Mouse (Mus musculus): ENCODE results near the gene Bod1. TPM values are rescaled to one million over a fixed set of nuclear protein-coding genes. Genes with fewer than 3 reads are reported as not detected.

The Bod1 gene
- total RNA-seq, 2 experiments from 2014 or later, result 131 to 146 TPM

DNA sequence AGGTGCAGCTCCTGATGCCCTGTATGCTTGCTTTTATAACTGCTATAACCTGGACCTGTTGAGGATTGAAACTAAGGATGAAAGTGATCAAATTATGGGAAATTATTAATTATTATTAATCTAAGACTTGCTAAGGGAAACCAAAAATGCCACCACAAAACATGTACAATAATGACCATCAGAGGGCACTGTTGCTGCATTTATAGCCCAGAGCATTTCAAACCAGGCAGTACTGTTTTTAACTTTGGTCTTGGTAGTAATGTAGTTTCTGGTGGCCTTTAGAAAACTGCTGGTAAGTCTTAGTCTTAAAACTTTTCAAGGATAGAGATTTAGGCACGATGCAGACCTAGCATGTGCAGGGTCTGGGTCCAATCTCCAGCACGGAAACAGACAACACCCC, 3.7 kb upstream of the Bod1 start:
- DNase-seq, result no peak
- intact Hi-C loops (cut with DNase I), result loop anchor here (2.0 to 10.0 kb wide), 3 partner anchors 197 to 489 kb away; partner anchors contain the start of gene Cpeb4

DNA sequence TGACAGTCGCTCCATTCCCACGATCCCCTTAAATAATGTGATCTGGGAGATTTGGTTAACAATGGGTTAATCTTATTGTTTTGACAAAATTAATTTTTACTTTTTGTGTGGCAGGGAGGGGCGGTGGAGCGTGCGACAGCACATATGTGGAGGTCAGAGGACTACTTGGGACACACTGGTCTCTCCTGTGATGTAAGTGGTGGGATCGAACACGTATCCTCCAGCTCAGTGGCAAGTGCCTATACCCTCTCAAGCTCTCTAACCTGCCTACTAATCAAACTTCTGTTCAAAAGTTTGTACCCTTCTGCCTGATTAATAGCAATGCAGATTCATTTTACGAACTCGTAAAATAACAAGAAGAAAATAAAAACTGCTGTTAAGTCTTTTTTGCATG, 482 bp upstream of the Bod1 start:
- intact Hi-C loops (cut with DNase I), result loop anchor here (10.0 kb wide), 1 partner anchor 493 kb away; no protein-coding TSS in a partner anchor
- no peak for DNase-seq

- intact Hi-C loops (cut with DNase I), result loop anchor here (10.0 kb wide), 1 partner anchor 494 kb away; no protein-coding TSS in a partner anchor
These were observed 1.2 kb downstream of the Bod1 start for GRCm38 (mm10) chr11:31670468-31670921.

GRCm38 (mm10) chr11:31669172-31669869, 2.4 kb downstream of the Bod1 start:
- no peak for DNase-seq
- intact Hi-C loops (cut with DNase I), result no loop called here

More at GRCm38 (mm10) chr11:31670468-31670921, 1.2 kb downstream of the Bod1 start:
- no peak for DNase-seq

- DNase-seq, result no peak
- intact Hi-C loops (cut with DNase I), result no loop called here
These were observed 7.5 kb downstream of the Bod1 start for GRCm38 (mm10) chr11:31664186-31664585.

DNA sequence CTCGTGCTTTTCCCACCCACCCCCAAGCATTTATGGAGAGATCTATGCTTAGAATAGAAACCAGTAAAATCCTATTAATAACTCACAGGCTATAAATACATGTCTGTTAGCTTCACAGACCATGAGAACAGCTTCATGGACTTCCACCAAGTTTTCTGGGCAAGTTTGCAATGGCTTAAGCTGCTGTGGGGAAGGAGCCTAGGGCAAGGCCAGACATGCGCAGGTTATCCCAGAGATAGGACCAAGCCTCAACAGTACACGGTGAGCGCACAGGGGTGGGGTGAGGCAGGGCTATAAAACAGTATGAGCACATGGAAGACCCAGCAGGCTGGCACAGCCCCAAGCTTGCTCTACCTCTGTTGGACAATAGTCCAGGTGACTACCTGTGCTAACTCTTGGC, 8.2 kb downstream of the Bod1 start:
- peak; percentile 14 to 37 for DNase-seq
- intact Hi-C loops (cut with DNase I), result no loop called here

DNA sequence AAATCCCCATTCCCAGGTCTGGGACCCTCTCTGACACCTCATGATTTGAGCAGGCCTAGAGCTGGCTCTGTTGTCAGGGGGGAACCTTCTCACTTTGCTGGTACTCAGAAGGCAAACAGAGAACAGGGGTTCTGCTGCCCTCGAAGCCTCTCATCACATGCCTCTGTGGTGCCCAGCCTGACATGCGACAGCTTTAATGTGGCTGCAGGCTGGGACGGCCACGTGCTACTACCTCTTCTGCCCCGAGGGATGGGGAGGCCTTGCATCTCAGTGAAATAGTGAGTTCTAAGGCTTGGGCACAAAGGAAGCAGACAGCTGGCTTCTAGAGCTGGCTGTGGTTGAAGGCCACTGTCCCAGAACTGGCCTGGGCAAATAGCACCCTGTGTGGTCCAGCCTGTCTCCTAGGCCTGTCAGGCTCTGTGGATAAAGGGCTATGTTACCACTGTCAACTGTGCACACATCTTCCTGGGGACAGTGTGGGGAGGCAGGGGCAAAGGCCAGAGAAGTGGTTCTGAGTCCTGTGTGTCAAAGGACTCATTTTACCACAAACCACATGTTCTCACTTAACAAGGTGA, 8.7 kb downstream of the Bod1 start:
- DNase-seq, result peak in 1 of 2 experiments; percentile 30
- intact Hi-C loops (cut with DNase I), result no loop called here

GRCm38 (mm10) chr11:31662214-31662613, 9.5 kb downstream of the Bod1 start:
- intact Hi-C loops (cut with DNase I), result no loop called here
- DNase-seq, result no peak

DNA sequence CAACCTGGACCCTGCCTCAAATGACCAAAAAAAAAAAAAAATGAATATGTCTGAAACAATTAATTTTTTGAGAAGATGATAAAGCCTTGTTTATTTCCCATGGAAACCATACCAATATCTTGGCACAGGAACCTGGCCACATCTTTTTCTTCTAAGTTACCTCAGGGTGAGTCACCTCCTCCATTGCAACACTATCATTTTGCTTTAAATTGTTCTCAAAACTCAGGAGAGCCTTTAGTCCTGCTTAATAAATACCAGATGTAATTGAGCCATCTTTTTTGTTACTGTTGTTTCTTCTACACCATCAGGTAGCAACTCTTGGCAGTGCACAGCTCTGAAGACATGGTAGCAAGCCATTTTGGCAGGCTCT, 13.9 kb downstream of the Bod1 start:
- intact Hi-C loops (cut with DNase I), result no loop called here
- no peak for DNase-seq

DNA sequence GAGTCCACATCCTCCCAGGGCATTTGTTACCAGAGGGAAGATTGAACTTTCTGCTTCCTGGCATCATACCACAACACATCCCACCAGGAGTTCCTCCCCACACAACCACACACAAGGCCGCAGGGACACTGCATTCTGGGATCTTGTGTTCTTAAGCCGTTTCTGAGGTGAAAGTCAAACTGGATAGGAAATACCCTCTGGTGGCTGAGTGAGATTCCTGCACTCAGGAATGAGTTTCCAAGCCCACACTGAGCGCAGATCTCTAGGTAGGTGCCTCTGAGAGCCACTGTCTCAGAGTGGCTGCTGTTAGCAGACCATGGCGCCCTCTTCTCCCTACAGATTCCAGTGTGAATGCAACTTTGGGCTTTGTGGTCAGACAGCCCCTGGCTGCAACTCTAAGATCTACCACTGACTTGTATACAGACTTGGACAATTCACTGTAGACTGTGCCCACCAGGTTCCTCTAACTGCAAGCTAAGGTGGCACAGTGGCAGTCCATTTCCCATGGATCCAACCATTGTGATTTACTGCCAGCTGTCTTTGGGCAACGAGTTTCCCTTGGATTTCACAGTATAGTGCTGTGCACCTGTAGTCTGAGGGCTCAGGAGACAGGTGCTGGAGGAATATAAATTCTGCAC, 14.4 kb downstream of the Bod1 start:
- intact Hi-C loops (cut with DNase I), result no loop called here

GRCm38 (mm10) chr11:31649507-31649906, 22.2 kb downstream of the Bod1 start:
- no peak for DNase-seq
- intact Hi-C loops (cut with DNase I), result no loop called here

More for the DNA sequence above, 14.4 kb downstream of the Bod1 start:
- no peak for DNase-seq

DNA sequence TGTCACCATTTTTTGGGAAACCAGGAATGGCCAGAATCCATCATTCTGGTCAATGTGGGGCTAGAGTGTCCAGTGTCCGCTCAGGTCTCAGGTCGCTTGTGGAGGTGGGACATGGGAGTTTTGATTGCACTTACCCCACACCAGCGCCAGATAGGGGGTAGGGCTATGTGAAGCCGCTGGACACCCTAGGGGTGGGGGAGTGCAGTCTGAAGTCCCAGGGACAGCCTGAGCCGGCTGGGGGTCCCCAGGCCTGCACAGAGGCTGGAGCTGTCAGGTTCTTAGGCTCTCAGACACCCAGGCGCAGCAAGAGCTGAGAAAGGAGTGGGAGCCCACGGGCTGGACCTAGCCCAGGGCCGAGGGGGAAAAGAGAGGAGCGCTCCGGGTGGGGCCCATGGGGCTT, 24.4 kb downstream of the Bod1 start:
- DNase-seq, result no peak
- intact Hi-C loops (cut with DNase I), result no loop called here

- intact Hi-C loops (cut with DNase I), result no loop called here
- no peak for DNase-seq
These were observed 25.1 kb downstream of the Bod1 start for GRCm38 (mm10) chr11:31646571-31646970.

GRCm38 (mm10) chr11:31643120-31643519, 28.6 kb downstream of the Bod1 start:
- no peak for DNase-seq
- intact Hi-C loops (cut with DNase I), result no loop called here

GRCm38 (mm10) chr11:31641066-31641810, 30.4 kb downstream of the Bod1 start:
- intact Hi-C loops (cut with DNase I), result no loop called here
- no peak for DNase-seq

- intact Hi-C loops (cut with DNase I), result no loop called here
- DNase-seq, result no peak
These were observed 31.5 kb downstream of the Bod1 start for GRCm38 (mm10) chr11:31640187-31640586.

- DNase-seq, result peak; percentile 46 to 63
- intact Hi-C loops (cut with DNase I), result loop anchor here (5.0 kb wide), 1 partner anchor 391 kb away; no protein-coding TSS in a partner anchor
These were observed 33.8 kb downstream of the Bod1 start for GRCm38 (mm10) chr11:31637788-31638373.

DNA sequence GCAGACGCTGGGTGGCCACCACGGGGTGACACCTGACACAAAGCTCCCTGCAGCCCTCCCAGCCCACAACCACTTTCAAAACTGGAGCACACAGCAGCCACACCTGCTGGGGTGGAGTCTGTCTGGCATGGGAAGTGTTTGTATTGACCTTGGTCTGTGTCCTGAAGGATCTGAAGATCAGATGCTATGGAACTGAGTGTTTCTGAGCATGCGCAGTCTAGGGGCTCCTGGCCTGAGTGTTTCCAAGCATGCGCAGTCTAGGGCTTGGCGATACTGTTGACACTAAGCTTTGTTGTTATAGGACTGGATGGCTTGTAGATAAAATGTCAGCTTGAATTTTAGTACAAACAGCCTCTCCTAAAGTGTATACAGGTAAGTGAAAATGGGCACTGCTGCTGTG, 43.0 kb downstream of the Bod1 start:
- intact Hi-C loops (cut with DNase I), result no loop called here
- DNase-seq, result no peak

DNA sequence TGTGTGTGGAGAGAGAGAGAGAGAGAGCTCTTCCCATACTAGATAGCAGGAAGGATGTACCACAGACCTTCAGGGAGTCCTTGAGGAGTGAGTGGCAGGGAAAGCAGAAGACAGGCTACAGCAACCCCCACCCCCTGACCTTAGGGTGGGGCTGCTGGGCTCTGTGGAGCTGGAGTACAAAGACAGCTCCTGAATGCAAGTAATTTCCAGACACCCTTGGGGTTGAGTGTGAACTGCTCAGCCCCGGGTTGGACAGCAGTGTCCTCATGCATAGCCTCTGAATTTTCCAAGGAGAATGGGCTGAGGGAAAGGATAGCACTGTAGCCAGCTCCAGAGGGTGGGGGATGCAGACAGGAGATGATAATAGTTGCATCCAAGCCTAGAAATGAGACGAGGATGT, 50.9 kb downstream of the Bod1 start:
- intact Hi-C loops (cut with DNase I), result no loop called here

DNA sequence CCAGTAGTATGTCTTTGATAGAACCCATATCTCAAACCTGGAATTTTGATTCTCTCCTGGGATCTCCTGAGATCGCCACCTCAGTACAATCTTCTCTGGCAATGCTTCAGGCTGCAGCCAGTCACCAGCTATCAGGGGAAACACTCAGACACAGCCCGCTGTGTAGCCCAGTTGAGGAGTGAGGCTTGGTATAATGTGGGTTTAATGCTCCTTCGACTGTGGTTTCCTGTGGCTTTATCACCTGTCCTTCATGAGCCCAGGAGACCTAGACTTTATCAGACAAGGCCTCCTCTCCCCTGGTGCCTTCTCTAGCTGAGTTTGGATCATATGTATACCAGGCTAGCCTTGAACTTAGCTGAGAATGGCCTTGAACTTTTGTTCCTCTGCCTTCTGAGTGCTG, 53.9 kb downstream of the Bod1 start:
- intact Hi-C loops (cut with DNase I), result no loop called here

More for the DNA sequence above, 50.9 kb downstream of the Bod1 start:
- DNase-seq, result no peak

More for the DNA sequence above, 53.9 kb downstream of the Bod1 start:
- no peak for DNase-seq
